Mouse (Mus musculus) lung, adult 2 months (tissue): ENCODE data around the gene Camk2d.

Source experiments
- CTCF ChIP-seq: fragments of 200-500 bp; IDR thresholded peaks from 2 replicates; pipeline ENCODE4 v1.5.1; 2011; ENCODE audit warnings: mild to moderate bottlenecking, low read length, control low read depth; ENCODE audit not compliant: insufficient read depth
- POLR2A ChIP-seq: fragments of 200-500 bp; IDR thresholded peaks from 2 replicates; pipeline ENCODE4 v1.6.1; 2011; ENCODE audit warnings: low read depth, mild to moderate bottlenecking, control low read depth, low read length, borderline replicate concordance; ENCODE audit errors: extremely low read depth

- no peak for TF ChIP-seq CTCF
- TF ChIP-seq POLR2A = no peak
These were observed 290.0 kb downstream of the Camk2d start for GRCm38 (mm10) chr3:126886090-126886489.
